Mouse (Mus musculus) MEL (cell line): Measurements from ENCODE around the gene Synrg. TPM values are rescaled to one million over a fixed set of nuclear protein-coding genes. Genes with fewer than 3 reads are reported as not detected.

Experiments
- DNase-seq: peaks from one replicate; pipeline ENCODE4 v3.0.0; 2011; ENCODE audit warnings: low read depth, low spot score
- H3K27ac ChIP-seq: 2 replicates; pipeline ENCODE4 v1.5.1; 2012; ENCODE audit warnings: low read depth, mild to moderate bottlenecking, control low read depth, low read length, moderate library complexity; ENCODE audit not compliant: control insufficient read depth
- H3K27me3 ChIP-seq, 2 experiments: fragments of 150-350 bp in 1 of 2; sonication (generic) in 1 of 2; 2 replicates each; pipeline ENCODE4 v1.6.1; 2012; ENCODE audit warnings: low read length in 2 of 2, mild to moderate bottlenecking in 2 of 2, improper control_type of control experiment in 1 of 2, moderate library complexity in 1 of 2; ENCODE audit not compliant: insufficient read depth in 2 of 2, control insufficient read depth in 1 of 2
- H3K36me3 ChIP-seq, 2 experiments: 2 replicates each; pipeline ENCODE4 v1.6.1; 2012 to 2014; ENCODE audit warnings: low read length in 2 of 2, improper control_type of control experiment in 1 of 2, inconsistent platforms in 1 of 2, mild to moderate bottlenecking in 1 of 2; ENCODE audit not compliant: insufficient read depth in 2 of 2, control insufficient read depth in 1 of 2
- H3K4me1 ChIP-seq, 2 experiments: fragments of 150-350 bp in 1 of 2; sonication (generic) in 1 of 2; 2 replicates each; pipeline ENCODE4 v1.6.1; 2012; ENCODE audit warnings: low read length in 2 of 2, improper control_type of control experiment in 1 of 2, mild to moderate bottlenecking in 1 of 2; ENCODE audit not compliant: insufficient read depth in 2 of 2, control insufficient read depth in 1 of 2
- H3K4me3 ChIP-seq, 2 experiments: fragments of 150-350 bp in 1 of 2; sonication (generic) in 1 of 2; 2 replicates each; pipeline ENCODE4 v1.5.1; 2012; ENCODE audit warnings: low read depth in 2 of 2, low read length in 2 of 2, mild to moderate bottlenecking in 2 of 2, moderate library complexity in 2 of 2, control low read depth in 1 of 2, improper control_type of control experiment in 1 of 2; ENCODE audit not compliant: control insufficient read depth in 1 of 2, insufficient read depth in 1 of 2
- H3K79me2 ChIP-seq: 2 replicates; pipeline ENCODE4 v1.6.1; 2012; ENCODE audit warnings: mild to moderate bottlenecking, low read length, moderate library complexity; ENCODE audit not compliant: control insufficient read depth, poor library complexity, insufficient read depth
- H3K9ac ChIP-seq: 2 replicates; pipeline ENCODE4 v1.6.1; 2012; ENCODE audit warnings: low read depth, mild to moderate bottlenecking, control low read depth, low read length, moderate library complexity; ENCODE audit not compliant: control insufficient read depth, poor library complexity, severe bottlenecking
- H3K9me3 ChIP-seq: fragments of 150-350 bp; sonication (generic); replicated peaks from 2 replicates; pipeline ENCODE4 v1.6.1; 2012; ENCODE audit warnings: mild to moderate bottlenecking, low read length, improper control_type of control experiment, moderate library complexity; ENCODE audit not compliant: insufficient read depth
- BHLHE40 ChIP-seq: IDR thresholded peaks from 2 replicates; pipeline ENCODE4 v1.6.1; 2012; ENCODE audit warnings: low read depth, mild to moderate bottlenecking, inconsistent platforms, low read length, improper control_type of control experiment, borderline replicate concordance
- CHD1 ChIP-seq: IDR thresholded peaks from 2 replicates; pipeline ENCODE4 v1.6.1; 2012; ENCODE audit warnings: low read depth, mild to moderate bottlenecking, inconsistent platforms, low read length, improper control_type of control experiment
- CHD2 ChIP-seq: IDR thresholded peaks from 2 replicates; pipeline ENCODE4 v1.6.1; 2011; ENCODE audit warnings: low read length, improper control_type of control experiment
- CTCF ChIP-seq, 3 experiments: IDR thresholded peaks in 2 of 3; conservative IDR thresholded peaks in 1 of 3; 2 replicates each; pipeline ENCODE4 v1.5.1; 2011 to 2012; ENCODE audit warnings: low read length in 3 of 3, low read depth in 2 of 3, mild to moderate bottlenecking in 2 of 3, improper control_type of control experiment in 1 of 3, inconsistent platforms in 1 of 3, mixed read lengths in 1 of 3, moderate library complexity in 1 of 3; ENCODE audit not compliant: control insufficient read depth in 1 of 3, insufficient read depth in 1 of 3, poor library complexity in 1 of 3, severe bottlenecking in 1 of 3
- E2F4 ChIP-seq: IDR thresholded peaks from 2 replicates; pipeline ENCODE4 v1.6.1; 2011; ENCODE audit warnings: low read depth, low read length, improper control_type of control experiment, borderline replicate concordance
- ELF1 ChIP-seq: IDR thresholded peaks from 2 replicates; pipeline ENCODE4 v1.6.1; 2014; ENCODE audit warnings: low read depth, mild to moderate bottlenecking, inconsistent platforms, low read length, improper control_type of control experiment, moderate library complexity
- EP300 ChIP-seq, 2 experiments: IDR thresholded peaks; 2 replicates each; pipeline ENCODE4 v1.6.1; 2011; ENCODE audit warnings: improper control_type of control experiment in 2 of 2, low read length in 2 of 2, low read depth in 1 of 2, mild to moderate bottlenecking in 1 of 2
- ETS1 ChIP-seq: IDR thresholded peaks from 2 replicates; pipeline ENCODE4 v1.6.1; 2012; ENCODE audit warnings: low read depth, mild to moderate bottlenecking, inconsistent platforms, low read length, improper control_type of control experiment, moderate library complexity
- GATA1 ChIP-seq: IDR thresholded peaks from 2 replicates; pipeline ENCODE4 v1.6.1; 2011; ENCODE audit warnings: low read depth, low read length, improper control_type of control experiment
- JUND ChIP-seq: IDR thresholded peaks from 2 replicates; pipeline ENCODE4 v1.6.1; 2011; ENCODE audit warnings: low read depth, mild to moderate bottlenecking, improper control_type of control experiment, low read length
- KAT2A ChIP-seq: conservative IDR thresholded peaks from 2 replicates; pipeline ENCODE4 v1.6.1; 2012; ENCODE audit warnings: low read depth, low read length, improper control_type of control experiment, inconsistent platforms
- MAZ ChIP-seq: IDR thresholded peaks from 2 replicates; pipeline ENCODE4 v1.6.1; 2012; ENCODE audit warnings: low read depth, mild to moderate bottlenecking, inconsistent platforms, low read length, improper control_type of control experiment
- MEF2A ChIP-seq: IDR thresholded peaks from 2 replicates; pipeline ENCODE4 v1.6.1; 2014; ENCODE audit warnings: low read depth, mild to moderate bottlenecking, inconsistent platforms, low read length, improper control_type of control experiment; ENCODE audit not compliant: poor library complexity, insufficient replicate concordance, severe bottlenecking; ENCODE audit errors: extremely low read depth
- MXI1 ChIP-seq: IDR thresholded peaks from 2 replicates; pipeline ENCODE4 v1.6.1; 2011; ENCODE audit warnings: mild to moderate bottlenecking, low read depth, low read length, improper control_type of control experiment
- NELFE ChIP-seq: IDR thresholded peaks from 2 replicates; pipeline ENCODE4 v1.6.1; 2011; ENCODE audit warnings: low read depth, low read length, improper control_type of control experiment
- POLR2AphosphoS2 ChIP-seq: IDR thresholded peaks from 2 replicates; pipeline ENCODE4 v1.6.1; 2011; ENCODE audit warnings: low read length, improper control_type of control experiment
- RAD21 ChIP-seq: IDR thresholded peaks from 2 replicates; pipeline ENCODE4 v1.6.1; 2011; ENCODE audit warnings: mild to moderate bottlenecking, low read depth, low read length, improper control_type of control experiment
- RCOR1 ChIP-seq: IDR thresholded peaks from 2 replicates; pipeline ENCODE4 v1.6.1; 2012; ENCODE audit warnings: low read depth, mild to moderate bottlenecking, inconsistent platforms, low read length, improper control_type of control experiment
- SIN3A ChIP-seq: IDR thresholded peaks from 2 replicates; pipeline ENCODE4 v1.6.1; 2012; ENCODE audit warnings: low read length, improper control_type of control experiment, inconsistent platforms
- SMC3 ChIP-seq: IDR thresholded peaks from 2 replicates; pipeline ENCODE4 v1.6.1; 2011; ENCODE audit warnings: low read depth, low read length, improper control_type of control experiment
- TAL1 ChIP-seq: IDR thresholded peaks from 2 replicates; pipeline ENCODE4 v1.6.1; 2012; ENCODE audit warnings: mild to moderate bottlenecking, inconsistent platforms, low read length, moderate library complexity, mixed read lengths
- TCF12 ChIP-seq: IDR thresholded peaks from 2 replicates; pipeline ENCODE4 v1.6.1; 2014; ENCODE audit warnings: low read depth, mild to moderate bottlenecking, inconsistent platforms, low read length, improper control_type of control experiment, moderate library complexity
- UBTF ChIP-seq: IDR thresholded peaks from 2 replicates; pipeline ENCODE4 v1.6.1; 2012; ENCODE audit warnings: low read depth, mild to moderate bottlenecking, inconsistent platforms, low read length, improper control_type of control experiment, moderate library complexity, borderline replicate concordance; ENCODE audit not compliant: insufficient read depth
- ZMIZ1 ChIP-seq: IDR thresholded peaks from 2 replicates; pipeline ENCODE4 v1.6.1; 2012; ENCODE audit warnings: low read depth, mild to moderate bottlenecking, inconsistent platforms, low read length, improper control_type of control experiment, moderate library complexity
- polyA plus RNA-seq, 2 experiments: library from polyadenylated mRNA; stranded (reverse) in 1 of 2; unstranded in 1 of 2; fragments of >175 nt in 1 of 2; fragments of >200 nt in 1 of 2; gene quantifications; 2 replicates each; pipeline versions ENCODE4 v1.2.1 to v1.2.4; 2012; ENCODE audit warnings: low replicate concordance in 2 of 2, low read depth in 1 of 2; ENCODE audit not compliant: insufficient read length in 2 of 2, insufficient read depth in 1 of 2, missing spikeins in 1 of 2
- total RNA-seq: library from RNA; depleted of rRNA; stranded (reverse); fragments of 300-350 nt; gene quantifications from 2 replicates; pipeline ENCODE4 v1.2.3, GENCODE M21; 2012

Synrg gene
- total and polyA plus RNA-seq, 3 experiments = 24.7 to 75.3 (median 26.4) TPM

GRCm38 (mm10) chr11:83967436-83968204 lies 3.4 kb downstream of the Synrg start:
- H3K27me3 ChIP-seq = no peaks in the 10 kb centered on the region
- H3K9ac ChIP-seq = peak overlapping the region; percentile 40; the same call in 1 of the 2 replicates
- peaks cover 4 to 38% of the 10 kb centered on the region in 2 experiments for H3K36me3 ChIP-seq
- no peaks in the 10 kb centered on the region for H3K9me3 ChIP-seq
- DNase-seq = peak; percentile 89
- TF ChIP-seq KAT2A = peak; percentile 37; the same call in 1 of the 2 replicates
- 0 out of 2 replicates have a peak, but pooled peaks have one; percentile 62 for TF ChIP-seq POLR2AphosphoS2
- TF ChIP-seq CHD1 = peak; percentile 95
- 0 out of 2 replicates have a peak, but pooled peaks have one; percentile 7 for TF ChIP-seq ELF1
- 0 out of 2 replicates have a peak, but pooled peaks have one; percentile 39 for TF ChIP-seq NELFE
- peak; percentile 69; the same call in 1 of the 2 replicates for TF ChIP-seq GATA1
- TF ChIP-seq CTCF (IDR thresholded peaks at IDR 0.05 in 2 of 3, conservative IDR thresholded peaks at IDR 0.05 in 1 of 3; ENCODE audit: control insufficient read depth in 1 of 3, insufficient read depth in 1 of 3, low read depth in 2 of 3, low read length in 3 of 3, poor library complexity in 1 of 3, severe bottlenecking in 1 of 3) = peak; percentile 18 to 46 (median 36); a peak in 4 of 6 replicates
- peak; percentile 57 for TF ChIP-seq TAL1
- TF ChIP-seq E2F4 = no peak
- no peak for TF ChIP-seq SMC3
- no peak for TF ChIP-seq BHLHE40
- no peak for TF ChIP-seq RAD21
- 0 out of 2 replicates have a peak, but pooled peaks have one; percentile 21 for TF ChIP-seq ZMIZ1
- no peak for TF ChIP-seq MEF2A
- TF ChIP-seq TCF12 = peak; percentile 72
- TF ChIP-seq RCOR1 = peak; percentile 74; the same call in 1 of the 2 replicates
- TF ChIP-seq UBTF = 0 out of 2 replicates have a peak, but pooled peaks have one; percentile 12
- peak; percentile 57 to 73 for TF ChIP-seq EP300 (IDR thresholded peaks at IDR 0.05; ENCODE audit: low read depth in 1 of 2, low read length in 2 of 2)
- TF ChIP-seq ETS1 = peak; percentile 68; the same call in 1 of the 2 replicates
- peak; percentile 85 for TF ChIP-seq MAZ
- peak; percentile 78; the same call in 1 of the 2 replicates for TF ChIP-seq SIN3A
- TF ChIP-seq CHD2 = peak; percentile 45; the same call in 1 of the 2 replicates
- peak; percentile 65; the same call in 1 of the 2 replicates for TF ChIP-seq MXI1
- no peak for TF ChIP-seq JUND
- peak overlapping the region in 1 of 2 experiments; percentile 33; a peak in 2 of 4 replicates for H3K4me3 ChIP-seq
- H3K27ac ChIP-seq = peak overlapping the region; percentile 75
- H3K79me2 ChIP-seq = peaks cover 11% of the 10 kb centered on the region
- peaks cover 31% of the 10 kb centered on the region in 2 experiments for H3K4me1 ChIP-seq
